Mouse (Mus musculus) CH12.LX (cell line): Measurements from ENCODE around the gene Pum2.

Experiments used
- CHD1 ChIP-seq: IDR thresholded peaks from 2 replicates; pipeline ENCODE4 v1.6.1; 2012; ENCODE audit warnings: low read depth, low read length, improper control_type of control experiment, inconsistent platforms
- CTCF ChIP-seq, 2 experiments: IDR thresholded peaks in 1 of 2; conservative IDR thresholded peaks in 1 of 2; 2 replicates each; pipeline ENCODE4 v1.5.1; 2011 to 2012; ENCODE audit warnings: low read depth in 2 of 2, low read length in 2 of 2, improper control_type of control experiment in 1 of 2, inconsistent platforms in 1 of 2, mild to moderate bottlenecking in 1 of 2, moderate library complexity in 1 of 2
- MAFK ChIP-seq: IDR thresholded peaks from 2 replicates; pipeline ENCODE4 v1.6.1; 2011; ENCODE audit warnings: low read length, improper control_type of control experiment; ENCODE audit not compliant: insufficient replicate concordance
- PAX5 ChIP-seq: IDR thresholded peaks from 2 replicates; pipeline ENCODE4 v1.6.1; 2012; ENCODE audit warnings: low read length, inconsistent platforms, mixed read lengths
- POLR2A ChIP-seq: IDR thresholded peaks from 2 replicates; pipeline ENCODE4 v1.6.1; 2011; ENCODE audit warnings: low read depth, mild to moderate bottlenecking, improper control_type of control experiment, low read length
- POLR2AphosphoS2 ChIP-seq: IDR thresholded peaks from 2 replicates; pipeline ENCODE4 v1.6.1; 2011; ENCODE audit warnings: low read depth, low read length, improper control_type of control experiment
- SIN3A ChIP-seq: IDR thresholded peaks from 2 replicates; pipeline ENCODE4 v1.6.1; 2012; ENCODE audit warnings: low read length, improper control_type of control experiment, inconsistent platforms
- TCF12 ChIP-seq: IDR thresholded peaks from 2 replicates; pipeline ENCODE4 v1.6.1; 2014; ENCODE audit warnings: low read depth, mild to moderate bottlenecking, inconsistent platforms, low read length, improper control_type of control experiment

DNA sequence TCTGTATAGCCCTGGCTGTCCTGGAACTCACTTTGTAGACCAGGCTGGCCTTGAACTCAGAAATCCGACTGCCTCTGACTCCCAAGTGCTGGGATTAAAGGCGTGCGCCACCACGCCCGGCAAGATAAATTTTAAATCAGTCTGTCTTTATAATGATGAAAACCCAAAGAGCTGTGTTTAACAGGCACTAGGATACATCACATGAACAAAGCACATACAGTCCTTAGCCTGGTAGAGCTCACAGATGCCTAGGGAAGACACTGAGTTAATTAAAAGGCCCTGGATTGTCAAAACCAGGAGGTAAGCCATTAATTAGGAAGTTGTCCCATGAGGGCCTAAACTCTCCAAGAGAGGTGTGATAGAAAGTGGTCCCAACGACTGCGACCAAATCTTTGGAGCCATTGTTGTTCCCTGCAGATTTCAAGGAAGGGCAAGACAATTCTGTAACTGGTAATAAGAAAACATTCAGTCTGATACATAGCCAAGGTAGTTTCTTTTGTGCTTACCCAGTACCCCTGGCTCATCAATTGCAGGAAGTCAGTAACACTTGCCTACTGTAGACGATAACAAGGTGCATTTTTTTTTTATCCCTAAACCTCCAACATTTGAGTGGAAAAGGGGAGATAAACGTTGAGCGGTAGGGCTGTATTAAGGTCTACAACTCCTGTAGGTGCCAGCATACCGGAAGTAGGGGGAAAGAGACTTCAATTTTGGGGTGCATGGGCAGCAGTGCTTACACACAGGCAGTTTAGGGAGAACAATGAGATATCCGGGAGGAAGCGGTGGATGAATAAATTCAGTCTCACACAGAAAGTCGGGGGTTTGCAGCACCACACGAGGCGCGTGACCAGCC lies 587 bp upstream of the Pum2 start:
- TF ChIP-seq SIN3A (no peak; the same call in 1 of the 2 replicates), POLR2AphosphoS2 (no peak), CTCF (conservative IDR thresholded peaks at IDR 0.05 in 1 of 2, IDR thresholded peaks at IDR 0.05 in 1 of 2; ENCODE audit: low read depth in 2 of 2, low read length in 2 of 2) (no peak), POLR2A (no peak), MAFK (no peak), TCF12 (no peak), CHD1 (no peak), PAX5 (no peak)
